Mouse (Mus musculus): ENCODE measurements around the gene Ap1s1. TPM values are rescaled to one million over a fixed set of nuclear protein-coding genes. Genes with fewer than 3 reads are reported as not detected.
A peak's percentile ranks its signal among the peaks of the same experiment; 100 is the strongest.

Ap1s1 gene
- polyA plus RNA-seq, 1 experiment from 2014 or later: 60.7 TPM

GRCm38 (mm10) chr5:137030416-137030810, 15.5 kb downstream of the Ap1s1 start:
- 15% methylated on average over 22 of the region's 22 CpGs for WGBS (ENCODE audit: insufficient replicate concordance)
- Histone ChIP-seq H3K27me3 (ENCODE audit: insufficient read depth, low read length) (peaks cover 71% of the 10 kb centered on the region), H3K9ac (replicated peaks) (no peak overlapping the region), H3K27ac (ENCODE audit: low read depth) (no peak overlapping the region), H3K4me3 (ENCODE audit: low read depth, low read length) (no peak overlapping the region), H3K9me3 (ENCODE audit: low read length) (no peaks in the 10 kb centered on the region), H3K4me2 (ENCODE audit: low read depth, low read length) (no peak overlapping the region), H3K4me1 (ENCODE audit: insufficient read depth) (peaks cover 28% of the 10 kb centered on the region), H3K36me3 (replicated peaks; ENCODE audit: insufficient read depth, low read length) (no peaks in the 10 kb centered on the region)
- ATAC-seq (no peak), DNase-seq (no peak)
- TF ChIP-seq CTCF (IDR thresholded peaks at IDR 0.05; ENCODE audit: low read depth) (no peak), EP300 (IDR thresholded peaks at IDR 0.05; ENCODE audit: low read depth) (no peak)

- peak; percentile 71 for ATAC-seq
- no peaks in the 10 kb centered on the region for H3K9me3 ChIP-seq (ENCODE audit: low read length)
- peak overlapping the region; percentile 65 for H3K4me2 ChIP-seq (ENCODE audit: low read depth, low read length)
- 2% methylated on average over 51 of the region's 52 CpGs for WGBS (ENCODE audit: insufficient replicate concordance)
- peak overlapping the region; percentile 25 for H3K4me3 ChIP-seq (ENCODE audit: low read depth, low read length)
- DNase-seq: peak; percentile 97
- H3K9ac ChIP-seq (replicated peaks): no peak overlapping the region
- TF ChIP-seq EP300 (IDR thresholded peaks at IDR 0.05; ENCODE audit: low read depth) (no peak), CTCF (IDR thresholded peaks at IDR 0.05; ENCODE audit: low read depth) (no peak)
- H3K27ac ChIP-seq (ENCODE audit: low read depth): no peak overlapping the region
- H3K27me3 ChIP-seq (ENCODE audit: insufficient read depth, low read length): peaks cover 75% of the 10 kb centered on the region
- H3K36me3 ChIP-seq (replicated peaks; ENCODE audit: insufficient read depth, low read length): no peaks in the 10 kb centered on the region
- peaks cover 28% of the 10 kb centered on the region for H3K4me1 ChIP-seq (ENCODE audit: insufficient read depth)
These were observed 16.1 kb downstream of the Ap1s1 start for GRCm38 (mm10) chr5:137029643-137030415.

DNA sequence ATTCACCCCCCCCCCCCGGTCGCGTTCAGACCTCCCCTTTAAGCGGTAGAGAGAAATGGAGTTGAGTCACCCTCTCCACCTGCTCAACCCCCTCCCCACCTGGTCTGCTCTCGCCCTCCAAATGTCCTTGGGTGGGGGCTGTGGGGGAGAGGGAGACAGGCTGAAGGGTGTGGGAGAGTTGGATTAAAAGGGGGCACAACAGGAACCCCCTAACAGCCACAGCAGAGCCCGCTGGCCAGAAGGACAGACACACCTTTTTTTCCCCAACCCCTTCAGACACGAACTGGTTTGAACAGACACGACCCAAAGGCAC, 16.7 kb downstream of the Ap1s1 start:
- Histone ChIP-seq H3K9me3 (ENCODE audit: low read length) (no peaks in the 10 kb centered on the region), H3K4me3 (ENCODE audit: low read depth, low read length) (no peak overlapping the region), H3K9ac (replicated peaks) (no peak overlapping the region), H3K36me3 (replicated peaks; ENCODE audit: insufficient read depth, low read length) (no peaks in the 10 kb centered on the region), H3K27me3 (ENCODE audit: insufficient read depth, low read length) (peaks cover 81% of the 10 kb centered on the region), H3K4me1 (ENCODE audit: insufficient read depth) (peaks cover 28% of the 10 kb centered on the region), H3K4me2 (ENCODE audit: low read depth, low read length) (no peak overlapping the region), H3K27ac (ENCODE audit: low read depth) (no peak overlapping the region)
- 3% methylated on average over 6 of the region's 8 CpGs for WGBS (ENCODE audit: insufficient replicate concordance)
- DNase-seq (no peak), ATAC-seq (no peak)
- TF ChIP-seq CTCF (IDR thresholded peaks at IDR 0.05; ENCODE audit: low read depth) (no peak), EP300 (IDR thresholded peaks at IDR 0.05; ENCODE audit: low read depth) (no peak)

DNA sequence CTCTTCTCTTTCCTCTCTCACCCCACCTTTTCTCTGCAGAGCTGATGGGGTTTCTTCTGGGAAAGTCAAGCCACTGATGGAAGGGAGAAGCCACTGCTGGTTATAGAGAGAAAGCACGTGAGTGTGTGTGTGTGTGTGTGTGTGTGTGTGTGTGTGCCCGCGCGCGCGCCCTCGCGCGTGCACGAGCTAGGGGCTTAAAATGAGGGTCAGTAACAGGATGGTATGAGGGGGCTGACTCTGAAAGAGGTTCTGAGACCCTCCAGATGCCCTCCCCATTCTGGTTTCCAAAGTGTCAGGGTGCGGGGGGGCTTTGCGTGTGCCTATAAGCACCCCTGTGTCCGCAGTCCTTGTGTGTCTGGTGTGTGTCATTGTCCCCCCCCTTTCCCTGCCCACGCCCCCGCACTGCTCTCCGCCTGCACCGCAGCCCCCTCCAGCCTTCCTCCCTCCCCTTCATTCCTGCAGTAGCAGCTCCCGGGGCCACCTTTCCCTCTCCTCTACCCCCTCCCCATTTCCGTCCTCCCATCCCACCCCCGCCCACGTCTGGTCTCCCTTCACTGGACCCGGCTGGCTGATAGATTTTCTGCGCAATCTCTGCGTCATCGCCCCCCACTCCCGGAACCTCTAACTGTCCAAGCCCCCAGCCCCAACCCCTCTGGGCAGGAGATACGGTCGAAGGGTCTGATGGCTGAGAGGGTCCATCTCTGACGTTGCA, 17.2 kb downstream of the Ap1s1 start:
- Histone ChIP-seq H3K4me3 (ENCODE audit: low read depth, low read length) (no peak overlapping the region), H3K27me3 (ENCODE audit: insufficient read depth, low read length) (peaks cover 85% of the 10 kb centered on the region), H3K9me3 (ENCODE audit: low read length) (no peaks in the 10 kb centered on the region), H3K9ac (replicated peaks) (no peak overlapping the region), H3K4me1 (ENCODE audit: insufficient read depth) (peaks cover 28% of the 10 kb centered on the region), H3K4me2 (ENCODE audit: low read depth, low read length) (no peak overlapping the region), H3K36me3 (replicated peaks; ENCODE audit: insufficient read depth, low read length) (no peaks in the 10 kb centered on the region), H3K27ac (ENCODE audit: low read depth) (no peak overlapping the region)
- 5% methylated on average over 27 of the region's 29 CpGs for WGBS (ENCODE audit: insufficient replicate concordance)
- ATAC-seq (no peak), DNase-seq (no peak)
- no peak for TF ChIP-seq EP300 (IDR thresholded peaks at IDR 0.05; ENCODE audit: low read depth)
- TF ChIP-seq CTCF (IDR thresholded peaks at IDR 0.05; ENCODE audit: low read depth): no peak

- no peak for DNase-seq
- Histone ChIP-seq H3K9me3 (ENCODE audit: low read length) (no peaks in the 10 kb centered on the region), H3K4me3 (ENCODE audit: low read depth, low read length) (no peak within 1 kb of the TSS), H3K4me2 (ENCODE audit: low read depth, low read length) (no peak within 1 kb of the TSS), H3K27me3 (ENCODE audit: insufficient read depth, low read length) (peaks cover 69% of the 10 kb centered on the region), H3K27ac (ENCODE audit: low read depth) (no peak within 1 kb of the TSS), H3K9ac (replicated peaks) (no peak within 1 kb of the TSS), H3K4me1 (ENCODE audit: insufficient read depth) (peaks cover 11% of the 10 kb centered on the region), H3K36me3 (replicated peaks; ENCODE audit: insufficient read depth, low read length) (no peaks in the 10 kb centered on the region)
- TF ChIP-seq CTCF (IDR thresholded peaks at IDR 0.05; ENCODE audit: low read depth) (no peak), EP300 (IDR thresholded peaks at IDR 0.05; ENCODE audit: low read depth) (no peak)
- ATAC-seq: no peak
- 21% methylated on average over 4 of the region's 4 CpGs for WGBS (ENCODE audit: insufficient replicate concordance)
These were observed 19.8 kb downstream of the Ap1s1 start, which contains the start of gene Vgf for GRCm38 (mm10) chr5:137026092-137026491. TSS of gene Vgf (plus strand) at chr5:137026392.

DNA sequence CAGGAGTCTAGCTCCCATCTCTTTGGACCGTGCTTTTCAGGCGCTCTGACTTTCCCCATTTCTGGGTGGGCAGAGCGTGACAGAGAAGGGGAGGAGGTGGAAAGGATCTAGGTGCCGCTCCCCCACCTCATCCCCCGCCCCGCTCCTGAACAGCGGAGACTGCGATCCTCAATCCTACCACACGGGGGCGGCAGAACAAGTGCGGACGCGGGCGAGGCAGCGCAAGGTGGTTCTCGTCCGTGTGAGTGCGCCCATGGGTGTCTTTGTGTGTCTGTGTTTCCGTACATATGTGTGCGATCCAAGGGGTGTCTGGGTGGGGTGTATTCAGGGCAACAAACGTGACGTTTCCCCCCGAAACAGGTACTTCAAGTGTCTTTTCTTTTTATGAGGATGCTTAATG, 20.8 kb downstream of the Ap1s1 start:
- Histone ChIP-seq H3K4me3 (ENCODE audit: low read depth, low read length) (no peak overlapping the region), H3K27ac (ENCODE audit: low read depth) (no peak overlapping the region), H3K9ac (replicated peaks) (no peak overlapping the region), H3K4me1 (ENCODE audit: insufficient read depth) (peaks cover 7% of the 10 kb centered on the region), H3K36me3 (replicated peaks; ENCODE audit: insufficient read depth, low read length) (no peaks in the 10 kb centered on the region), H3K4me2 (ENCODE audit: low read depth, low read length) (no peak overlapping the region), H3K27me3 (ENCODE audit: insufficient read depth, low read length) (peaks cover 60% of the 10 kb centered on the region), H3K9me3 (ENCODE audit: low read length) (no peaks in the 10 kb centered on the region)
- 0 out of 2 replicates have a peak, but pooled peaks have one; percentile 16 for ATAC-seq
- peak; percentile 99 for TF ChIP-seq CTCF (IDR thresholded peaks at IDR 0.05; ENCODE audit: low read depth)
- TF ChIP-seq EP300 (IDR thresholded peaks at IDR 0.05; ENCODE audit: low read depth): no peak
- WGBS (ENCODE audit: insufficient replicate concordance): under 1% methylated on average over 23 of the region's 23 CpGs
- peak; percentile 86 for DNase-seq
